Mouse (Mus musculus) ovary, postnatal 10 days (tissue): ENCODE measurements around the gene Thsd4.

Experiments
- DNase-seq: peaks from one replicate; pipeline ENCODE4 v3.0.0; 2022; ENCODE audit warnings: low spot score

The Thsd4 gene

DNA sequence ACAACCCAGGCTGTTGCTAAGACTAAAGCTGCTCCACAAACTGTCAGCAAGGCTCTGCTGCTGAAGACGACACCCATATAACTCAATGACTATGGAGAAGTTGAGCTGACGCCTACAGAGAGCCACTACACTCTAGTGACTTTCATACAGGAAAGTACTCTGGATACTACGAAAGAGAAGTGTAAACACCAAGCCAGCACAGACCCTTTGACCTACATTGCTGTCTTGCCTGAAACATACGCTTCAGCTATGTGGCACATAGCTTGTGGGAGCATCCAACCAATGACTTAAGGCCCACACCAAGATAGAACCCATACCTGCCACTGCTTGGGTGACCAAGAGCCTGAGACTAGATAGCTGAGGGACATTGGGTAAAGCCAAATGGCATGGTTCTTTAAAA, 141.3 kb downstream of the Thsd4 start:
- DNase-seq = no peak

DNA sequence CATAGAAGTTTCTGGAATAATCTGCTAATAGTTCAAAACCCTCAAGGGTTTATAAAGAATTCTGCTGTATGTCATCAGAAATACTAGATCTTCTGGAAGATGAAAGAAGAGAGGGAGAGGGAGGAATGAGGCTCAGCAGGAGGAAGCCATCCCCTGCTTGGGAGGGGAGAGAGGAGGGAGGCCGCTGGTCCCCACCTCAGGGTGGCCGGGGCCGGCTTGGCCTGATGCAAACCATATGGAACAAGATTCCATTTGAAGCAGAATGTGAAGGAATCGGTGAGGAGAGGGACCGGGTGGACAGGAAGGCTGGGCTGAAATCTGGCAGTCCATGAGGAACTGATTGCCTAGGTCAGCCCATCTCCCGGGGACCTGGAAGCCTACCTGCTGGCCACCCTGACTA, 143.6 kb downstream of the Thsd4 start:
- DNase-seq = no peak

DNA sequence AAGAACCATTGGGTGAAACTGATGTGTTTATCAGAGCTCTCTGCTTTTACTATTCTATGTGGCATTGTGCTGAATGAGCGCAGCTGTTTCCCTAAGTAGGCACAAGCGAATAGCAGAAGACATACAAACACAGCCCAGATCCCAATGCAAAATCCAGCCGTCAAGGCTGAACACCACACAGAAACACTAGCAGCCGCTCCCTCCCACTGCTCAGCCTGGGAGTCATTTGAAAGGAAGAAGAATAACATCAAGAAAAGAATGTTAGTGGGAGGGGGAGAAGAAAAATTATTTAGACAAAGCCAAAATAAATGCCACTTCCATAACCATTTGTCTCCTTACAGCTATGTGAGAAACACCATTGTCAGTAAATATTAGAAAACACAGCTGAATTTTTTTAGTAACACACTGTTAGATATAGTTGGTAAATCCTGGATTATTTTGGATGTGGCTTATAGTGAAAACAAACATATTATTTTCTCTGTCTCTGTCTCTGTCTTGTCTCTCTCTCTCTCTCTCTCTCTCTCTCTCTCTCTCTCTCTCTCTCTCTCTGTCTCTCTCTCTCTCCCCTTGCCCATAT, 148.6 kb downstream of the Thsd4 start:
- DNase-seq = no peak

DNA sequence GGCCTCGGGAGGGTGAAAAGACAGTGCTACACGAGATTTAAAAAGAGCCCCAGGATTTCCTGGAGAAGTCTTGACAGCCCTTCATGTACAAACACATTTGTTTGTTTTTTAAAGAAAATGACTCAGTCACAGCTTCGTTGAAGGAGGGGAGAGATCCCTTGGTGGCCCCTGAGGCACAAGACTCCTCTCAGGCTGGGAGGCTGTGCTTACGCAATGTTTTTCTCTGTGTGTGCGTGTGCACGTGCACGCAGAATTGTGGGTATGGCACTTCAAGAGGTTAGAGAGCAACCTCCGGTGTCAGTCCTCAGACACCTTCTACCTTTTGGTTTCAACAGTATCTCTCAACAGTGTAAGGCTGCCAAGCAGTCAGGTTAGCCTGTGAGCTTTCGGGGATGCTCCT, 153.3 kb downstream of the Thsd4 start:
- DNase-seq = no peak

DNA sequence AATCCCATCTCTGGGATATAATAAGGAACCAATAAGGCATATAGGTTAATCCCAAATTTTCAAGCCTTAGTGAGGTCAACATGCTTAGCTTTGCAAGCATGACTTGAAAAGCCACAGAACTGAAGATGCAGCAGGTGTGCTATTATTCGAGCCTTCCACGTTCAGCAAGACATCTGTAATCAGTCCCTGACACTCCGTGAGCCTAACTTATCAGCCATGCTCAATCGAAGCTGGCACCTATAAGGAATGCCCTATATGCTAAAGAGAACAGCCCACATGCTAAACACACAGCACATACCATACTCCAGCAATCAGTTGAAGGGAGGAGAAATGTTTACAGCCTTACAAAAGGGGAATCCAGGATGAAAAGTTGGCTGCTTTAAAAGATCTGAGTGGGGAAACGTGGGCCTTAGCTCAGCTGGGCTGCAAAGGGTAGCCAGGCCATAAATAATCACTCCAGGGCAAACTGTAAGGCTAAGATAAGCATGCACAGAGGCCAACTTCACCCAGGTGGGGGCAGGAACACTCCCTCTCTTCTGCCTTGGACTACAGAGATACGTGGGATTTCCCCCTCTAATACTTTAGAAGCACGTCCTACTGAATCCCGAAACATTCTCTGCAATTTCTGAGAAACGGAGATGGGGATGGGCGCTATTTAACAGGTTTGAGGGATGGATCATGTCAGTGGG, 154.1 kb downstream of the Thsd4 start:
- no peak for DNase-seq

DNA sequence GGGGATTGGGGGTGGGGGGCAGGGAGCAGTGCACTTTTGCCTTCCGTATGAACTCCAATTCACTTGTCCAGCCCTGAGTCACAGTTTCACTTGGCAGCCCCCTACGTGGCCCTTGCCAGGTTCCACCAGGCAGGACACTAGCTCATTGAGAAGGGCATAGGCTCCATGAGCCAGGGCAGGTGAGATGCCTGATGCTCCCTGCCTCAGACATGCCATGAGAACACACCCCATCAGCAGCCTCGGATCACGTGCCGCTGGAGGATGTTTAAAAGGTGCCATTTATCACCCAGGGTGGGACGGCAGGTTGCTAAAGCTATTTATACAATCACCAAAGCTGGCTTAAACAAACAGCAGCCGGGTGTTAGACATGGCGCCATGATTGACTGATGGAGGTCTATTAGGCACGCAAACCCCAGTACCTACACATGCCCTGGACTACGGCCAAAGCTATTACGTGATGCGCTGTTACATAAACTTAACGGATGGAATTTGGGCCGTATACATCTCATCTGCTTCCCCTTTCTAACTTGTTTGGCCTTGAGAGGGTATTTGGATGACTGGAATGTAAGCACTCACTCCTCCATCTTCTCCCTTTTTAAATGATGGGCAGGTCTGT, 157.6 kb downstream of the Thsd4 start:
- DNase-seq = no peak

DNA sequence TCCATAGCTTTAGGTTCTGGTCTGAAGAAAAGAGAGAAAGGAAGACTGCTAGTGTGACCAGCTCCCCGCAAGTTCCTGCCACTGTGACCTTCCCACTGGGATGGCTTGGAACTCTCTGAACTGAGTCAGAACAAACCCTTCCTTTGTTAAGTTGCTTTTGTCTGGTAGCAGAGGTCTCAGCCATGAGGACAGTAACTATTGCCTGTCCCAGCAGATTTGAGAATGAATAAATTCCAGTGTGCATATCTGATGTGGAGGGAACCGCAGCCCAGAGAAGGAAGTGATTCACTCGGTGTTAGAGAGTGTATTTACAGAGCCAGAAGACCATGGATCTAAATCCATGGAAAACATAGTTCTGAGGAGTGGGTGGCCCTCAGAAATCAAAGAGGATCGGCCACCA, 169.5 kb downstream of the Thsd4 start:
- DNase-seq = no peak

DNA sequence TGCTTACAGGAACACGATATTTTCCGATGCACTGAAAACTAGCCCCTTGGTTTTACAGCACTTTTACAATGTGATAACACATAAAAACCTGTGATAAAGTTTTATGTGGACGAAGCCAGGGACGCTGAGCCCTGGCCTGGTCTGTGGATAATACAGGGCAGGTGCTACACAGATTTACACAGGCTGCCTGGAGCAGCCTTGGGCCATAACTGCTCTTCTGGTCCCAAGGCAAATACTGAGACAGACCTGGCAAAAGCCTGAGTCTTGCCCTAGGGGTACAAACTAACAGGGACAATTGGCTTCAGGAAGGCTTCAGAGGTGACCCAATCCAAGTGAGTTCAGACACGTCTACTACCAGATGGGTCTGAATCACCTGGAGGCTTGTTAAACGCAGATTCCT, 170.7 kb downstream of the Thsd4 start:
- no peak for DNase-seq

DNA sequence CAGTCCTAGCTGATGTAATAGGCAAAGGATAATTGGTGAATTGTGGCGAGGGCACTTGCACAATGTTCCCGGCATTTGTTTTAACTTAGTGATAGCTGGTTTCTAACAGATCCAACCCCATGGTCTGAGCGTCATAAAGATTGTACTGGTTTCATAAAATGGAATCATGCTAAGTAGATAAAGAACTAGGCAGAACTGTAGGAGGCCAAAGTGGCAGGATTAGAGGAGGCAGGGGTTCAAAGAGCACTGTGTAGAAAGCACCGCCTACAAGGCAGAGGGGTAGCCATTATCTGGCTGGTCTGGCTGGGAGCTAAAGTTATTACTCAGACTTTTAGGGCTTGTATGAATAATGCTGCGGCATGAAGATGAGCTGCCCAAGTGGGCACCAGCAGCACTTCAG, 185.7 kb downstream of the Thsd4 start:
- DNase-seq = no peak

DNA sequence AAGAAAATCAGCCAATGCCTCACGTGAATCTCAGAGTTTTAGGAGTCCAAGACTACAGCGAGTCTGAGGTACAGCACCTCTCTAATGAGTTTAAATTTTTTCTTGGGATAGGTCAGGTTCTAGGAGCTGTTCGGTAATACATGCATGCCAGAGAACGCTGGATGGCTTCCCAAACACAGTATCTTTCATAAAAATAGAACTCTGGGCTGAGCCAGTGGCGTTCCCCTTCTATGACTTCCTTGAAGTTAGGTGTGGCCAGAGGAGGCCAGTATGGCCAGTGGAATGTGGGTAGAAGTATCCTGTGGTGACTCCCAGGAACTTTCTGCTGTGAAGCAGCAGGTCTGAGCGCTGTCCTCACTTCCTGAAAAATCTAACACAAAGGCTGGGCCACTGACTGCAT, 186.4 kb downstream of the Thsd4 start:
- DNase-seq = no peak

DNA sequence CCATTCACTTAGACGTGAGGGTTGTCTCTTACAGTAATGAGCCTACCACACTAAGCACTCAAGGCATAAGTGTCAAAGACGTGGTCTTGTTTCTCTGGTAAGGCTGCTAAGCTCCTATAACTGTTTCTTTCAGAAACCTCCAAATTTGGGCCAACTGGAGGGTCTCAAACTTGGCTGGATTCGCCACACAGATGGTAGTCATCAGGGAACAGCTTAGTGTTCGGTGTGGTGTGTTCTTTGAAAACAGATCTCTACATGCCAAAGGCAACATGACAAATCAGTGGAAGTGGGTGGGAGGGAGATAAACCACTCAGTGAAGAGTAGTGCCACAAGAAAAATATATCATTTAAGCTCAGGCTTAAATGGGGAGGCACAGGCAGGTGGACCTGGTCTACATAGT, 191.9 kb downstream of the Thsd4 start:
- no peak for DNase-seq

DNA sequence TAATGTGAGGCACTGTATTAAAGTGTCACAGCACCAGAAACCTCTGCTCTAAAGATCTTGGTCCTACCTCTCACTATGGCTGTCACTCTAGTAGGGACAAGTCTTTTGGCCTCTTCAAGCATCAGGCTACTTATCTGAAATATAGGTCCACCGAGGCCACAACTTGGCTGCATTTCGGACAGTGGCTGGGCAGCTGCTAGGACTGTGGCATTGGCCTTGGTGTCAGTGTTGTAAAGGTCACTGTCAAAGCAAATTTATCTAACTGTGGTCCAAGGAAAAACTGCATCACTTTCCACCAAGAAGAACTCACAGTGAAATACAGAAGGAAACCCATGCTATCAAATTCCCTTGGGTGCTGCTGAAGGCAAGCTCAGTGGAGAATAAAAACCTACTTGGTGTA, 197.1 kb downstream of the Thsd4 start:
- DNase-seq = no peak

DNA sequence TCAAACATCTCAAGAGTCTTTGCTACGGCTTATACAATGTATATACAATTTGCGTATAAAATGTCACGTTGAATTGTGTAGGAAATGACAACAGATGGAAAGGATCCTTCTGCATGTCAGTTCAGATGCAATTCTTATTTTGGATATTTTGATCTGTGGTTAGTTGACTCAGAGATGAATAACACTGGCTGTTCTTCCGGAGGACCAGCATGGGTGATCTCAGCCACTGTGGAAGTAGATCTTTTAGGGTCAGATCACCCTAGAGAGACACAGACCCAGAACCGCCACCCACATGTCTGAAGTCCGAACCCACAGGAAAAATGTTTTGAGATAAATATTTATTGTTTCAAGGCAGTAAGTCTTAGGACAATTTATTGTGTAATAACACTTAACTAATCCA, 198.4 kb downstream of the Thsd4 start:
- no peak for DNase-seq

DNA sequence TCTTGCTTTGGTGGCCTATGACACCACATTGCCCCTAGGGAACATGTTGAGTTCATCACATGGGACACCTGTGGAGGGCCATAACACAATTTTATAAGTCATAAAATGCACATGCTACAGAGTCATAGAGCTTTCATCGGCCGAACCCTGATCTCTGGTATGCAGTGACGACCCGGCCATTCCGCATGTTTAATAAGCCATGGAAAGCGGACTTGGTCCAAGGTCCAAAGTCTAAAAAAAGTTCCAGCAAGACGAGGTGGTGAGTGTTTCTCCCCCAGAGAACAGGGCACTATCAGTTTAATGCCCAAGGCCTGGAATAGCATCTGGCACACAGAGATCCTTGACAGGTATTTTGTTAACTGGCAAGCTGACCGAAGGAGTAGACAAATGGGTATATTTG, 204.6 kb downstream of the Thsd4 start:
- DNase-seq = no peak

DNA sequence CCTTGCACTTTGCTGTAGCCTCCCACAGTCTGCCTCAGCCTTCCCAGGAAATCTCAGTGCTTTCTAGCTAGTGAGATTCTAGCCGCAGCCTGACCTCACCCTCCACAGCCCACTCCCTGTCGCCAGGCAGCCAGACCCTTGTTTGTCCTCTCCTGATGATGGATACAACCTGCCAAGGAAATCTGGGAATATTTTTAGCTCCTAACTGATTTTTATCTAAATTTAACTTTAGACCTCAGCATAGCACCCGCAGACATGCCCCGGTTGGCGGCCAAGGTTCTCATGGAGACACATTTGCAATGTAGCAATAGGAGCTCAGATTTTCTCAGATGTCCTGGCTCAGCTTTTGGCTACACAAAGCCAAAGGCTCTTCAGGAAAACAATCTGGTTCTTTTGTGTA, 205.3 kb downstream of the Thsd4 start:
- no peak for DNase-seq

DNA sequence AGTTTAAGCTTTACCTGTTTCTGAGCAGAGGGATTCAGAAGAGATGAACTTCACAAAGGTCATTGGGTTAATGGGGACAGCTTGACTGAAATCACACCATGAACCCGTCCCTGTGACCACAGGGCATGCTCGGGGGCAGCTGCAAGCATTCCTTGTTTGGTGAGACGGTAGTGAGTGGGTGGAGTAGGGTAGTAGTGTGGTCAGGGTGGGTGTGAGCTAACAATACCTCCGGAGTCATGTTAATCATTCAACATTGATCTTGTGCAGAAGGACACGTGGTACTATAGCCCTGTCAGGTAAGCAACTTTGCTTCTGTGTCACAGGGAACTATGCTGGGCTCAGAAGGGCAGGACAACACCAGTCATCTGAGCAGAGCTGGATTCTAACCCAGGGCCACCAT, 206.3 kb downstream of the Thsd4 start:
- no peak for DNase-seq

DNA sequence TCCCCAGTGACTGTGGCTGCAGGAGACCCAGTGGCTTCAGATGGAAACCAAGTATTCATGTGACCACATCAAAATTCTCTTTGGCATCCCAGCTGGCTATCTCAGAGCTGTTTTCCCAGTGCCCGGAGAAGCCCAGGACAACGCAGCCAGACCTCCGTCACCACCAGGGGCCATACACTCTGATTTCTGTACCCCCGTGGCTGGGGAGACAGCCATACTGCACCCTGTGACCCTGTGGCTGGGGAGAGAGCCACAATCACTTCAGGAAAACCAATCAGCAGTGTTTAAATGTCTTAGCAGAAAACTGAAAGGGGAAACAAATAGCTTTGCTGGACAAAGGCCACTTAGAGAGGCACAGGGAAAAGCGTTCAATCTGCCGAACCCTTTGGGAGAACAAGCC, 208.2 kb downstream of the Thsd4 start:
- DNase-seq = no peak

DNA sequence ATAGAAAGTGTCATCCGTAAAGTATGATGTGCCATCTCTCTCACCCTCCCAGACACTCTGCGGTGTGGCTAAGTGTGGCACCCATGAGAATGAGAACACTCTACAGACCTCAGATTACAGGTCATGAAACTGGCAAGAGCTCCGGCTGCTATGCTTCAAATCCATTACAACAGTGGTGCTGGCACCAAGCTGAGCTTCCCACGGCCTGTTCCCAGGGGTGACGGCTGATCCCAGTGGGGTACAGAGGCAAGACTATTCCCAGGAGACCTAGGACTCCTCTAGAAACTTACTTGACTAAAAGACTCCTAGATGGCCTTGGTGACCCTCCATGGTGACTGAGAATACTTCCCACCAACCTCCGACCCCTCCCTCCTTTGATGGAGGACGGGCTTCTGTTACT, 209.2 kb downstream of the Thsd4 start:
- DNase-seq = no peak

DNA sequence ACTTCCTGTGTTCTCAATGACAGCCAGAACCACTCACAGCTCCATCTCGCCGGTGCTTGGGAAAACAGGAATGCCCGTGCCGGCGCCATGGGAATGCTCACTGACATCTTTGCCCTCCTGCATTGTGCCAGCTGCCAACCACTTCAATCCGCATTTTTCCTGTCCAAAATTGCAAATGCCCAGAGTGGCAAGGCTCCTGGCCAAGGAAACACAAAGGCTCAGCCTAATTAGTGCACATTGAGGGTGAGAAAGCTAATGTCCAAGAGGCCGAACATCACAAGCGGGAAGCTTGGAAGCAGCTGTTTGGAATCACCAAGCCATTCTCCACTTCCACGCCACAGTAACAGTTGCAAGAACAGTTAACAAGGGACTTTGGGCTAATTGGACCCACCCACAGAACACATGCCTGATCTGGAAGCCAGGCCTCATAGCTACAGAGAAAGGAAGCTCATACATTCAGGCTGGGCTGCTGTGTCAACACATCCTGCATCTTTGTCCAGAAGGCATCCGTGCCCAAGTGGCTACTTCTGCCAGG, 210.2 kb downstream of the Thsd4 start:
- DNase-seq = no peak

DNA sequence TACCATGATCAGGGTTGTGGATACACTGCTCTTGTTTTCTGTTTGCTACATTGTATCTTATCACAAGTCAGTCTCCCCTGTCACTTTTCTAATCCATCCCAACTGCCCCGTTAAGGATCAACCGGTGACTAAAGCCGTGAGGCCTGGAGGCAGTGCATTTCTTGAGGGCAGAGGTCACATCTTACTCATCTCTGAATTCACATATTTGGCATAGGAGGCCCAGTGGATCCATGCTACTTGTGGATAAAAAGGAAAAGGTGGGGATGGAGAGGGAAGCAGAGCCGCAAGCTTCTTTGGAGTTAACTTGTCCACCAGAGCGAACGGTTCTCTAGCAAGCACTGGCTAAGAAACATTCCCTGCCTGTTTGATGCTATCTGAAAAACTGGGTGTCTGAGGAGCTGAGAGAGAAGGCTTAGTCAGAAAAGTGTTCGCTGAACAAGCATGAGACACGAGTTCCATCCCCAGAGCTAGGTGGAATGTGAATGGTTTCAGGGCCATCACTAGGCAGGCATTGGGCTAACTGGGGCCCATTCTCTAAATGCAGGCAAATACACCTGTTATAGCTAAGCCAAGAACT, 211.0 kb downstream of the Thsd4 start:
- DNase-seq = no peak

DNA sequence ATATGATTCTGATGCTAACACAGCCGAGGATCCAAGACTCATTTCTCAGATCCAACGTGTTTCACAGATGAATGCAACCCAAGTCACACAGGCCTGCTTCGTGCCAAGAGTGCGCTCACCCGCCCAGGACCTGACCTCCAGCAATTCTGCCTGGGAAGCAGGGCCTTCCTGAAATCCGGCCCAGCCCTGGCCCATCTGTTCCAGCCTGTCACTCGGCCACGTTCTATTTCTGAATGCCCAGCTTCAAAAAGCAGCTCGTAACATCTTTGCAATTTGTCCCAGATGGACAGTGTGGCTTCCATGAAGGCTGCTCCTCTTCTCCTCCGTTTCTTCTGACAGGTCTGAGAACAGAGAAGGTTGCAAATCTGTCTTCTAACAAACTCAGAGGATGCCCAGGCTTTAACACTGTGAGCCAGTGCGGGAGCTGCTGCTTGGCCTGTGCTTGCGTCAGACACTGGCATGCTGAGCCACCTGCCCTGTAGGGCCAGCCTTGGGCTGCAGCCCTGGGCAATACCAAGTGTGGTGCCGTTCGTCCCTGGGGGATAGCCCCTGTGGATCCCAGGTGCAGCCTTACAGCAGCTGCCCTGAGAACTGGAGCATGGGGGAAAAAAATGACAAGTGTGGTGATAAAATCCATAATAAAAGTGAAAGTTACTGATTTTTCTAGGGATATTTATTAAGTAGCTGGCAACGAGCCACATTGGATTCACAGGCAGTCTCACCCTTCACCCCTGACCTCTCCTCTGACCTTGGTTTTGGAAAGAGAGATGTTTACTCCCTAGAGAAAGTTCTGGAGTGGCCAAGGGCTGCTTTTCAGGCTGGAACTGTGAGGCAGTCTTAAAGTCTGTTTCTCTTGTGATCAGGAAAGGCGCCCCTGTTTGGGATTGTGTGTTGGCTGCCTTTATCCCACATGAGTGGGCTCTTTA, 211.8 kb downstream of the Thsd4 start:
- DNase-seq = peak; percentile 20

DNA sequence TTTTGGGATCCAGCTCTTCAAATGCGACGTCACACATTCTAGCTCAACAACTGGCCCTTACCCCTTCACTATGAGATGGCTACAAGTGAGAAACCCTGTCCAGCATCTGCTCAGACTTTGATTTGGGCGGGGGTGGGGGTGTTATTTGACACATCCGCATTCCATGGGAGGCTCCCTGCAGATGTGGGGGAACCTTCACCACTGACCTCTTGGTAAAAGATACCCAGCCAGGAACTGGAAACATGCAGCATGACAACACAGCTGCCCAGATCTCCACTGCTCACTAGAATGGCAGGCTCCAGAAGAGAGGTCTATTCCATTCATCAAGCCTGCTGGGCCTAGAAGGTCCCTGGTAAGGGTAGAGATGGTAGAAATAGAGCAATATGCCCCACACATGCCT, 213.7 kb downstream of the Thsd4 start:
- no peak for DNase-seq
